Mouse (Mus musculus): Measurements from ENCODE around the gene Dab1. TPM values are rescaled to one million over a fixed set of nuclear protein-coding genes. Genes with fewer than 3 reads are reported as not detected.
A peak's percentile ranks its signal among the peaks of the same experiment; 100 is the strongest.

The Dab1 gene
- total RNA-seq, 4 experiments from 2014 or later = 133 to 154 (median 143) TPM

DNA sequence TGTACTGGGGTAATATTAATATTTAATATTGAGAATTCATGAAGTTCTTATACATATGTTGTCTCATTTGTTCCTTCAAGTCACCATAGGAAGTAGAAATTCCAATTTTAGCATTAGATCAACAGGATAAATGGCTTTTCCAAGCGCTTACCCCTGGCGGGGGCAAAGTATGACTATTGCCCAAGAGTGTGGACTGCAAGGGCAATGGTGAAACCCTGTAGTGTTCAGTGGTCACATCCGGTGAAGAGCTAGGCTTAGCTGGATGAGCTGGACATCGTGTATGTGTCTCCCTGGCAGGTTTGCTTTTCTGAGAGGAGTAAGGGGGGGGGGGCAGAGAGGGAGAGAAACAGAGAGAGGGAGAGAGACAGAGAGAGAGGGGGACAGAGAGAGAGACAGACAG lies 819.6 kb downstream of the Dab1 start:
- no peak for DNase-seq (ENCODE audit: low spot score in 2 of 2)

DNA sequence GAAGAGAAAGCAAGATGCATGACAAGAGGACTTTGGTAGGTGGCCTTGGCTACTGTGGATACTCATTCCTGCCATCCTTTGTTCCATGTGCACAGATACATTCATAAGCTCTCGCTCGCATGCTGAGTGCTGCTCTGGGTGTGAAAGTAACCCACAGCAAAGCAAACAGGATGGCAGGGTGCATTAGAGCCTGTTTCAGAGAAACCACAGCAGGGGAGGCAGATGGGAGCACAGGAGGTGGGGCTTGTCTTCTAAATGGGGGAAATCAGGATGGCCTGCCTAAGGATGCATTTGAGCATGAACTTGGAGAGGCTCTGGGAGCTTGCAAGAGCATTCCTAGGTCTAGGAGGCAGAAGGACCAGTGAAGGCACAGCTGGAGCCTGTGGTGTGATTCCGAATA lies 820.5 kb downstream of the Dab1 start:
- peak; percentile 70 to 78 for DNase-seq (ENCODE audit: low spot score in 2 of 2)

DNA sequence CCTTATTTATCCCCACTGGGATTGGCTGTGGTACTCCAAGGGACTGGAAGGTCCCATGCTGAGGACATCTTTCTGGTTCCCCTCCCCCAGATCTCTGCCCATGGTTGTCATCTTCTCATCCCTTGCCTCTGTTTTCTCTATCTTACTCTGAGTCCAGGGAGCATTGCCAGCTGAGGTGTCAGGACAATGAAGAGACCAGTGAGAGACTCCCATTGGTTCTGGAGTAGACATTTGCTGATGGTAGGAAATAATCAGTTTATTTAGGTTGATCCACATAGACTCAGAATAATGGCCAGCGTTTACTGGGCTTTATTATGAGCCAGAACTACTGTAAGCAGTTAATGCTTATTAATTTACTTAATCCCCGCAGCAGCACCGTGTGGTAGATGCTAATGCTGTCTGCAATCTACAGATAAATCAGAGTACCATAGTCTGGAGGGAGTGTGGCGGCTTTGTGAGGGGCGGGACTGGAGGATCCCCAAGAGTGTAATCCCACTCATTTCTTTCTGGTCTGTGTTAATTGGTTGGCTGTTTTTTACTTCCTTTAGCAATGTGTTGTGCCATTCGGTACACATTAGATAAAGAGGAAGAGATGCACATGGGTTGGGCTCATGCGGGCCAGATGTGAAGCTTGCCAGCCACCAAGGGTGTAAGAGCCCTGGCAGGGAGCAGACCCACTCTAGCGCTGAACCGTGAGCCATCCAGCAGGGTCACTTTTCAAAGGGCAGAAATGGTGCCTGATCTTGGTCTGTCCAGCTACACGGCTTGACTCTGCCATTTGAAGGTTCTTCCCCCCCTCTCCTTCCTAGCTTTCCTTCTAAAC lies 824.0 kb downstream of the Dab1 start:
- no peak for DNase-seq (ENCODE audit: low spot score in 2 of 2)

DNA sequence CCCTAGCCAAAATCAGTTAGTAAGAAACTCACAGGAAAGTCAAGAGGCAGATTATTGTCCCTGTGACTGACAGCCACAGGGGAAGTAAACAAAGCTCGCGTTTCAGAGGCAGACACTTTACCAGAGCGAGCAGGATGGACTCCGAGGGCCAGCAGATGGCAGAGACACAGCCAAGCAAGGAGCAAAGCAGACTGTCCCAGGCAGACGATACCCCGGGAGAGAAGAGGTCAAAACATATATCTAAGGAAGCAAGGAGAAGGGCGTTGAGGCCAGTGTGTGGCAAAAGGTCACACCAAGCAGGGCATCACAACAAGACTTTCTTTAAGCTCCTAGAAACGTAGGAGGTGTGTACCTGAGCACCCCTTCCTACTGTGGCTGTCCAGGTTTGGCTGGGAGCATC lies 824.6 kb downstream of the Dab1 start:
- DNase-seq (ENCODE audit: low spot score in 2 of 2) = no peak

DNA sequence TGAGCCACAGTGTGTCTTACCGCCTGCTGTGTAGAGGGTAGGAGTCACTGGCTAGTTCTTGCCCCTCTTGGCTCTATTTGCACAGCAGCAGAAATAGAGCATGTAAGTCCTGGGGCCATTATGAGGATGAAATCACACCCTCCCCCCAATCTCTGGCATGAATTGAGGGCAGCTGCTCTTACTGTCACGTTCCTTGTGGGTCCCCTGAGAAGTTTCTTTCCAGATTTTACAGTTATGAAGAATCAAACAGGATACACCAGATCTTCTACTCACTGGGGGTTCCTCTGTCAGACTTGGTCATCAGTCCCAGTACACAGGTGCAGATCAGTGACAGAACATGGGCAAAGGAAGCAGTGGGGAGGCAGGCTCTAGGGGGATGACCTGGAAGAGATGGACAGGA lies 825.8 kb downstream of the Dab1 start:
- DNase-seq (ENCODE audit: low spot score in 2 of 2) = no peak

DNA sequence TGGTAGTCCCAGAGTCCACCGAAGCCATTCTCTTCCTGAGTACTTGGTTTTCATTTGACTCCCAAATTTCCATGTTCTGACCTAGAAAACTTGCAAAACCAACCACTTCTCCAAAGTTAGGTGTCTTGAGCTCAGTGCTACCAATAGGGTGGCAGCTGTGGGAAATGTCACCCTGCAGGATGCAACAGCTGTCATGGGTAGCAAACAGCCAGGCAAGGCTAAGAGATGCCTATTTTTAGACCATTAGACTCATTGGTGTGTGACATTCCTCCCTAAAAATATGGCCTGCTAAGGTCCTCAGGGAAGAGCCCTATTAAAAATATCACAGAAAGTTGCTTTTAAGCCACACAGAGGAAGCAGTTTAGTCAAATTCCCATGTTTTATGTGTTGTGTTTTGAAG lies 829.0 kb downstream of the Dab1 start:
- DNase-seq (ENCODE audit: low spot score in 2 of 2) = no peak

DNA sequence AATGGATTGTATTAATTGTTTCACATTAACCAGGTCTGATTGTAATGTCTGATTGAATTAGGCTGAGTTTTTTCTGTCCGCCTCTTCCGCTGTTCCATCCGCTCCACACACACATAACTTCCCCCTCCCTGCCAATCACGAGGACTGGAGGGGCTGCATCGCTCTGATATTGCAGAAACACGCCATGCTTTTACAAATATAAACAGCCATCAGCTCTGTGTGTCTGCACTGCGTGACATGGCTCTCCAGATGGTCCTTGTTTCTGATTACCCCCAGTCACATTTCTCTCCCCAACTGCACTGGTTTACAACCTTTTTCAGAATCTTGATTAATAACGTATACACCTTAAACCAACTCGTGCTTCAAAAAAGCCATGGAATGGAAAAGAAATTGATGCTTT lies 831.5 kb downstream of the Dab1 start:
- DNase-seq (ENCODE audit: low spot score in 2 of 2) = no peak

DNA sequence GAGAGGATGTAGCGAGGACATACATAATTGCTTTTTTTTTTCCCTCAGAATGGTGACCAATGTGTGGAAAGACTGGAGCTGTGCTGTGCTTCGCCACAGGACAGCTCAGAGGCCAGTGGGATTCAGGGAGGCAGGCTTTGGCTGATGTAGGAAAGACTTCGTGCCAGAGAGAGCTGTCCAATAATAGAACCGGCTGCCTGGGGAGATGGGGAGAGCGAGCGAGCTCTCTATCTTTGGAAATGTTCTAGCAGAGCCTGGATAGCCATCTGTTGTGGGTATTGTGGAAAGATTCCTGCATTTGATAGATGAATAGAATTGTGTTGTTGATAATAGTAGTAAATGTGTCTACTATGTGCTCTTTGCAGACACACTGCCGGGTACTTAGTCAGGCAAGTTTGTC lies 833.4 kb downstream of the Dab1 start:
- peak; percentile 71 to 83 for DNase-seq (ENCODE audit: low spot score in 2 of 2)

DNA sequence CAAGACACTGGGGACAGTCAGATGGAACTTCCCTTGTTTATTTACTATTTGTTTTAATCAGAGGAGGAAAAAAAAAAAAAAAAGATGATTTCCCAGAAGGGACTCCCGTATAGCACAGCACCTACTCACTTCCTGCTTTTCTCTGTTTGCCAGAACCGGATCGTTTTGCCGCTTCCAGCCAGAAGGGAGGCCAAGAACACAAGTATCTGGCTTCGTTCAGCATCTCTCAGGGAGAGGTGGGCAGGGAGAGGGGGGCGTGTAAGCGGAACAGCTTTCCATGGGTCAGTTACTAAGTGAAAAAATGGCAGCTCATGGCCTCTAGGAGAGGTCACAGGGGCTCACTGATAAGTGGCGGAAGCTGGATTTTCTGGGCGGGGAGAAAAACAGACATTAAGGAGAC lies 836.0 kb downstream of the Dab1 start:
- no peak for DNase-seq (ENCODE audit: low spot score in 2 of 2)

DNA sequence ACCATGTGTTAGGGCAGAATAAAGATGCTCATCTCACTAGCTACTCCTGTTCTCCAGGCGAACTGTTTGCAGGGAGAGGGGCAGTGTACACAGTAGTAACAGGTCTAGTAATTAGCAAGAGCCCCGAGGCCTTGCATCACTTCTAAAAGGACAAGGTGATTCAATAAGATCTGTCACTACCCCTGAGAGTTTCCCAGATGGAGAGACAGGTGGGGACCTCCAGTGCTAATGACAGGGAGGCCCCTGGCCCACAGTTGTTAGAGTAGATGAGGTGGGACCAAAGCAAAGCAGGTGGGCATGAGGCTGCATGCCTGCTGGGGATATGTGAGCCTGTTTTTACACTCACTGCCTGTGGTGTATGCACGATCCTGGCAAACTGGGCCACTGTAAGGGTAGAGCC lies 836.6 kb downstream of the Dab1 start:
- no peak for DNase-seq (ENCODE audit: low spot score in 2 of 2)

DNA sequence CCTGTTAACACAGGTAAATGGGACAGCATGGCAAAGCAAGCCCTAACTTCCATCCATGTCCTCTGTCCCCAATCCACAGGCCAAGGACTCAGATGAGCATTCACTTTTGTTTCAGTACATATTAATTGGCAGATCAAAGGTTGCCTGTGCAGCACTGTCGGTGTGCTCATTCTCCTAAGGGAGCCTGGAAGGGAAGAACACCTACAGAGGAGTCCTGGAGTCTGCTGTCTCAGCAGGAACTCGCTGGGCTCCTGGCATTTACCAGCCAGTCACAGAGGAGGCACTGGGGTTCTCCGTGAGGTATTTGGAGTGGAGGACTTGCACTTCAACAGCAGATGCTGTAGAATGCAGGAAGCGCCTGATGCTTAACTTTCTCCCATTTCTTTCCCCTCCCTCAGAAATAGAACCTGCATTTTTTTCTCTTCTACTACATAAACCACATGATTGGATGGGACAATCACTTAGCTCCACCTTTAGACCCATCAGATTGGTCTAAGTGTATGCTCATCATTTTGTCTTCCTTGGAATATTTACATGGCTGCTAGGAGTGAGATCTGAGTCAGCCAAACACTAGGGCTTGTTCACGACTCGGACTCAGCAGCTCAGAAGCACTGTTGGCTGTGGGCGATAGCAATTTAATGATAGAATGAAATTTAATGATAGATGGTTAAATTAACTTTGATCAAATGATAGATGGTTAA lies 837.2 kb downstream of the Dab1 start:
- DNase-seq (ENCODE audit: low spot score in 2 of 2) = no peak

DNA sequence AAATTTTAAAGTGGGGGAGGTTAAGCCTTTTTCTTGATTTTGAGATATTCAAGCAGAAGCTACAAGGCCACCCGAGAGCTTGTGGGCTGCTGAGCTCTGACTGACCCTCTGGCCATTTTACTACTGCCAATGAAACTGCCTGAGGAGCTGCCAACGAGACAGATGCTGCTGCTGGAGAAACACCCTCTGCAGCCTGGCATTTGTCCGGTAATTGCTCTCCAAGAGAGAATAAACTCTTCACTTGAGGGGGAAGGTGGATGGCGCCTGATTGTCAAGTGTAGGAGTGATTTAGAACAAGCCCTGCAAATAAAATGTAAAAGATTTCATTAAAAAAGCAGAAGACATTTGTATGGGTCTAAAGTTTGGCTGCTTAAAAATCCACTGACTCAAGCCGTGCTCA lies 839.6 kb downstream of the Dab1 start:
- DNase-seq (ENCODE audit: low spot score in 2 of 2) = peak; percentile 72 to 79

DNA sequence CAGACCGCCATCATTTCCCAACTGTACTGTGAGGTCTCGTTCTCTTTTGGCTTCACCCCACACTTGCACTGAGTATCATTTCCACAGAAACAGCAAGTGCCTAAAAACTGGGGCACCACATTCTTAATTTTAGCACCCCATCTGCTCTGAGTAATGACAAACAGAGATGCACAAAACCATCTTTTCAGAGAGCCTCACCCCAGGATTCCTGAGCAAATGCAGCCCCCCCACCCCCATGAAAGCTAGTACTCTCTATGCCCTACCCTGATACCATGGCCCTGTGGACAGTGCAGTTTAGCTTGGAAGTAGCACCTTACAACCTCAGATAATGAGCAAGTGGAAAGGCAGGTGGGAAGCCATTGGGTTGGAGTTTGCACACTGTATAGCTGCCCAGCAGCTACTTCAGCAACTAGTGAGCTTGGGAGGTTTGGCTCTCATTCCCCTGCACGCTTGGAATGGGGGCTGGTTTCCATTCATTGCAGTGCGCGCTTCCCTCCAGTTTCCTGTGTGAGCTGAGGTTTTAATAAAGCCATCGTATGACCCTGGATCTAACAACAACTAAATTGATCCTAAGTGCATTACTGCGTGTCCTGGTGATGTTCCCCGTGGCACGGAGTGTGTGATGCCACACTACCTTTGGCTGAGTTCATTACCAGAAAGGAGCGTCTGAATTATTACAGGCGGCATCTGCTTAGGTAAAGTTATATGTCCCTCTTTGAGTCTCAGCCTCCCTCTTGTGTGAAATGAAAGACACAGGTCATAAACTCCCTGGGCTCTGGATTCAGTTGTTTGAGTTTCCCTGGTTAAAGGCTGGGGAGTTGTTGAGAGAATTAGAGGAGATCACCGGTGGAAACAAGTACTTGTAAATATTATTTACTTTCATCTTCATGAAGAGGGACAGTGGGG lies 842.2 kb downstream of the Dab1 start:
- DNase-seq (ENCODE audit: low spot score in 2 of 2) = peak in 1 of 2 experiments; percentile 32

DNA sequence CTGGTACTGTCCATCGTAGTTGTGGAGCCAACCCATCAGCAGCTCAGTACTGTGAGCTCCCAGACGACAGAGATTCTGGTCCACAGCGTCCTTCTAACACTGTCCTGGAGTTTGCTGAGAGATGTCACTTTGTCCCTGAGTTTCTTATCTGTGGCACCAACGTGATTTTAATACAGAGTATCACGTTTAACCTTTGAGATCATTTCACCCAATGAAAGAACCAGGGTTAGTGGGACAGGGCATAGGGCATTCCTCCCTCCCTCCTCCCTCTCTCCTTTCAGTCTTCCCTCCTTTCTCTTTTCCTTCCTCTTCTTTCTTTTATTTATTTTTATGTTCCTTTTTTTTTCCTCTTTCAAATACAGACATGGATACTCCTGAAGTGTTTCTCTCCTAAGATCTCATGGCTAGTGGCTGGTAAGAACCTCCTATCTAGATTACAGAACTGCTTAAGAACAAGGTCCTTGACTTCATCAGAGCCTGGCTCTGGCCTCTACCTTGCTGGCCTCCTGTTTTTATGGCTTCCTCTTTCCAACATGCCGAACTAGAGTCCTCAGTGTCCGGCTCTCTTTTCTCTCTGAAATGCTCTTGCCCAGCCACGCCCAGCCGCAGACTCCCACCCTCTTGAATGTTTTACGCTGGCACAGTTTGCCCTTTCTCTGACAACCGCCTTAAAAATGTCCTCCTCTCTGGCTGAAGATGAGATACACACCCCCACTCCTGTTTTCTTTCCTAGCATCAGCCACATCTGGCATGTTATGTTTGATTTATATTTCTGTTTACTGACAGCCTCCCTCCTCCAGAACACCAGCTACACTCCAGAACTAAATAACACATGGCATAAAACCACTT lies 844.0 kb downstream of the Dab1 start:
- no peak for DNase-seq (ENCODE audit: low spot score in 2 of 2)

DNA sequence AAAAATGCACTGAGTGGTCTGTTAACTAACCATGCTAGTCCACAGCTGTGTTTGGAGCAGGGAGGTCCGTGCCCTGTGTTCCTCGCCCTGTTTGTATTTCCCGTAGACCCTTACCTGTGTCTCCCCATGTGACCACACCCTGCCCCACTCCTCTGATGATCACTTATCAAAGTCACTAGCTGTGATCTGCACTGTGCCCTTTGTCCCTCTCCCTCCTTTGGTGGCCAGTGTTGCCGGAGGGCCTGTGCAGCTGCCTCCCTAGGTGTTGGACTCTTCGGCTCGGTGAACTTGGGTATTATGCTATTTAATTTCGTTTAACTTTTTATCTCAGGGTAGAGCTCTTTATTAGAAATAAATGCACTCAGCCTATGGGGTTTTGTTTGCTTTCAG lies 844.6 kb downstream of the Dab1 start:
- no peak for DNase-seq (ENCODE audit: low spot score in 2 of 2)

DNA sequence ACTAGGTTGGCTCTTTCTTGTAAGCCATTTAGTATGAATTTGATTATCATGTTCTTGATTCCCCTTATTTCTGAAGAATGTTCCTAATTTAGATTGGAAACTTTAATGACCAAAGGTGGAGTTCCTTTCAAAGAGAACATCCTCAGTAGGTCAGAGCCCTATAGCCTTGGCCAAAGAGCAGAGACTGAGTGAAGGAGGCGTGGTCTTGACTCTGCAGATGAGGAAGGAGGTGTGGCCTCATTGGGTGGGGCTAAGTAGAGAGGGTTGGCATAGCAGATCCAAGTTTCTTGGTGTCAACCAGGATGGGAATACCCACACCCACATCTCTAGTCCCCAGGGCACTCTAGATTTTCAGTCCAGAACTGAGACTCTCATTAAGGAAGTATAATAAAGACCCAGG lies 846.4 kb downstream of the Dab1 start:
- no peak for DNase-seq (ENCODE audit: low spot score in 2 of 2)

DNA sequence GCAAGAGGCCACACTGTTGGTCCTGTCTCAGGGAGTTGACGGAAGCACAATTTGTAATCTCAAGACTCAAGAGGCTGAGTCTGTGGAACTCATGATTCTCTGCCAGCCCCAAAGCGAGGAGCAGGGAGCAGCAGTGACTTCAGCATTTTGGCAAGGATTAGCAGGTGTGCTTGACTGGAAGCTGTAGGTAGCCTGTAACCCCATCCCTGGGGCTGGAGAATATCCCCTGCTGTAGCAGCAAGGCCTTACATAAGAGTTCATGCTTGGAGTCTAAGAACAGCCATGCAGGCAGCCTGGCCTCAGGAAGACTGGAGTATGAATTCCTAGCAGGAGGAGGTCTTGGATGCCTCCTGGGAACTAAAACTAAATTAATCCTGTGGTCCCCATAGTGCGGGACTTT lies 849.5 kb downstream of the Dab1 start:
- DNase-seq (ENCODE audit: low spot score in 2 of 2) = no peak

DNA sequence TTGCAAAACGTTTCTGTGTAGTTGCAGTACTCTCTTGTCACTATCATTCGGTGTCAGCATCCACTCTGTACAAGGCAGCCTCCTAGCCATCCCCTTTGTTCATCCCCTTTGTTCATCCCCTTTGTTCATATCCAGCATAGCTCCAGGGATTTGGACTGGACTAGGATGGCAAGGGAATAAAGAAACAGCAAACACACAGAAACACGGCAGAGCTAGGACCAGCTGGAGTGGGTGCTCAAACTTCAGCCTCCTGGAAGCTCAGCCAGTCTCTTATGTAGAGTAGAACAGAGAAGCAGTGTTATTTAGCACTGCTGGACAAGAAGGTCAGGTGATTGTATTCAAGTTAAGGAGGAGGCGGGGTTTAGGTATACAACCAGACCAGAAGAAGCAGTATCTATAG lies 853.8 kb downstream of the Dab1 start:
- DNase-seq (ENCODE audit: low spot score in 2 of 2) = no peak

DNA sequence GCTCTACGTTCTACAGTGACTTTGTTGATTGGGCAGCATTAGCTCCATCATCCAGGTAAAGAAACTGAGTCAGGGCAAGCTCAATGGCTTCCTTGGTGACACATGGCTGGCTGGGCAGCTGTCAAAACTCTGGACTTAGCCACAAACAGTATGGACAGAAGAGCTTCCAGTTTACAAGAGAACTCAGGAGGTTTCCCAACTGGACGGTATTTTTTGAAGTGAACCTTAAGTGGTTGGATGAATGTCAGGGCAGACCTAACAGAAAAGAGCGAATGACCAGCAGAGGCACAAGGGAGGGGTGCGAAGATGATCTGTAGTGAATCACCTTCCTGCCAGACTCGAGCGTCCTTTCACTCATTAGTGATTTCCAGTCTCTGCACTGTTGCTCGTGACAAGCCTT lies 857.7 kb downstream of the Dab1 start:
- DNase-seq (ENCODE audit: low spot score in 2 of 2) = no peak

DNA sequence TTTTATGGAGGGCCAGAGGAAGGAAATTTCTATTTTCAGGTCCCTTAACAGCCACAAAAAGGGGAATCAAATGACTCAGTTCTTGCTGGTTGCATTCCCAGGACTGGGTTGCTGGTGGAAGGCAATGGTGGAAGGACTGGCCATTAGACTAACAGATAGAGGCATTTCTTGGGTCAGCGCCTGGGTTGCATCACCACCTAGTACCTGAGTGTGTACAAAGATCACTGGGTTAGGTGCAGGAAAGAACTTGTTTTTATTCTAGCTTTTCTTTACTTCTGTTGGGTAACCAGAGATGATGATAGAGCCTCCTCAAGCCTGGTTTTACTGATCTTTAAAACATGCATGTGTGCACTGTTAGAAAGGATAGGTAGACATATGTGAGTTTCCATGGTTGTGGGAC lies 864.8 kb downstream of the Dab1 start:
- DNase-seq (ENCODE audit: low spot score in 2 of 2) = no peak

DNA sequence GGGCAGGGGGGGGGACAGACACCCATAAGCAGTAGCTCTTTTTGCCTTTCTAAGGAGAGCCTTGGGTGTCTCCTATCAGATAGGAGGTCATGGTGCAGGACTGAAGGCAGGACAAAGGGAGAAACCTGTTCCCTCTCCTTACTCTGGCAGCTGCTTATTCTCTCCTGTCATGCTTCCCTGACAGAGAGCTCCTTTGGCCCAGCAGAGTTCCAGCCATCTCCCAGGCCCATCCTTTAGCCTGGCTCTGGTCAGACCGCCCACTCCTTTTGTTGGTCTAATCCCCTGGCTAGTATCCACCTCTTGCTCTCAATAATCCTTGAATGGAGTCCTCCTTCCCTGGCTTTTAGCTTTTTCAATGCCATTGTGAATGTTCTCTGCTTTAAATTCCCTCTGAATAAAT lies 878.1 kb downstream of the Dab1 start:
- no peak for DNase-seq (ENCODE audit: low spot score in 2 of 2)

Data from layer of hippocampus, adult 8-10 months (tissue).